Mouse (Mus musculus) ES-E14 (cell line): ENCODE data around the gene Ankrd39. TPM values are rescaled to one million over a fixed set of nuclear protein-coding genes. Genes with fewer than 3 reads are reported as not detected.

Experiments used
- DNase-seq: peaks from one replicate; pipeline ENCODE4 v3.0.0-alpha.2; 2013; ENCODE audit warnings: low read depth, low spot score
- H3K27ac ChIP-seq: 2 replicates; pipeline ENCODE4 v1.5.1; 2012; ENCODE audit warnings: low read depth, mild to moderate bottlenecking, low read length, moderate library complexity, mixed read lengths; ENCODE audit not compliant: poor library complexity, insufficient read depth, severe bottlenecking
- H3K36me3 ChIP-seq: 2 replicates; pipeline ENCODE4 v1.6.1; 2012; ENCODE audit warnings: mild to moderate bottlenecking, low read length, moderate library complexity, mixed read lengths; ENCODE audit not compliant: control insufficient read depth, poor library complexity, insufficient read depth, severe bottlenecking
- H3K4me1 ChIP-seq, 2 experiments: fragments of 150-350 bp in 1 of 2; sonication (generic) in 1 of 2; 2 replicates each; pipeline ENCODE4 v1.6.1; 2012; ENCODE audit warnings: low read length in 2 of 2, mild to moderate bottlenecking in 1 of 2, mixed read lengths in 1 of 2; ENCODE audit not compliant: control insufficient read depth in 2 of 2, insufficient read depth in 2 of 2, poor library complexity in 1 of 2
- H3K4me3 ChIP-seq, 2 experiments: fragments of 150-350 bp in 1 of 2; sonication (generic) in 1 of 2; 2 replicates each; pipeline ENCODE4 v1.5.1; 2012; ENCODE audit warnings: low read length in 2 of 2, low read depth in 1 of 2, mild to moderate bottlenecking in 1 of 2, mixed read lengths in 1 of 2; ENCODE audit not compliant: insufficient read depth in 1 of 2, poor library complexity in 1 of 2, severe bottlenecking in 1 of 2
- H3K9ac ChIP-seq: 2 replicates; pipeline ENCODE4 v1.6.1; 2012; ENCODE audit warnings: low read depth, mild to moderate bottlenecking, low read length, mixed read lengths; ENCODE audit not compliant: poor library complexity, insufficient read depth, severe bottlenecking
- H3K9me3 ChIP-seq: fragments of 150-350 bp; sonication (generic); 2 replicates; pipeline ENCODE4 v1.6.1; 2012; ENCODE audit warnings: low read depth, mild to moderate bottlenecking, low read length; ENCODE audit not compliant: control insufficient read depth, insufficient read depth
- CHD2 ChIP-seq: IDR thresholded peaks from 2 replicates; pipeline ENCODE4 v1.6.1; 2014; ENCODE audit warnings: mild to moderate bottlenecking, low read depth, low read length, inconsistent platforms
- HCFC1 ChIP-seq: IDR thresholded peaks from 2 replicates; pipeline ENCODE4 v1.6.1; 2012; ENCODE audit warnings: low read length, inconsistent platforms, borderline replicate concordance; ENCODE audit not compliant: insufficient read depth
- MAFK ChIP-seq: IDR thresholded peaks from 2 replicates; pipeline ENCODE4 v1.6.1; 2014; ENCODE audit warnings: mild to moderate bottlenecking, low read depth, low read length, inconsistent platforms; ENCODE audit not compliant: insufficient read depth
- ZC3H11A ChIP-seq: IDR thresholded peaks from 2 replicates; pipeline ENCODE4 v1.6.1; 2012; ENCODE audit warnings: low read depth, mild to moderate bottlenecking, inconsistent platforms, low read length, borderline replicate concordance
- ZNF384 ChIP-seq: IDR thresholded peaks from 2 replicates; pipeline ENCODE4 v1.6.1; 2012; ENCODE audit warnings: low read depth, low read length, inconsistent platforms
- in situ Hi-C, 2 experiments: fragments of 600-800 bp; cut with MboI; formaldehyde crosslinking; loops; one replicate each; pipeline ENCODE4 v1.15.1; 2025; ENCODE audit warnings: low sequenced_read_pairs in 2 of 2, inconsistent platforms in 1 of 2; ENCODE audit not compliant: unreplicated experiment in 2 of 2
- total RNA-seq: library from RNA; depleted of rRNA; stranded (reverse); fragments of 300-350 nt; gene quantifications from 2 replicates; pipeline ENCODE4 v1.2.3, GENCODE M21; 2012

The Ankrd39 gene
- total RNA-seq, 1 experiment: 11.3 TPM

GRCm38 (mm10) chr1:36574196-36574955 lies 27.1 kb upstream of the Ankrd39 start:
- TF ChIP-seq HCFC1: no peak
- TF ChIP-seq ZNF384: no peak
- no peak for TF ChIP-seq ZC3H11A
- no peak for TF ChIP-seq CHD2
- no peak for TF ChIP-seq MAFK
- Histone ChIP-seq H3K27ac (no peak overlapping the region), H3K4me1 (peaks cover 9 to 44% of the 10 kb centered on the region in 2 experiments; a peak in 3 of 4 replicates), H3K9me3 (no peaks in the 10 kb centered on the region), H3K9ac (no peak overlapping the region), H3K36me3 (no peaks in the 10 kb centered on the region), H3K4me3 (no peak overlapping the region)
- in situ Hi-C loops: no loop called here
- DNase-seq: no peak

- in situ Hi-C loops: no loop called here
- H3K4me1 ChIP-seq: peaks cover 9 to 49% of the 10 kb centered on the region in 2 experiments; a peak in 3 of 4 replicates
- no peaks in the 10 kb centered on the region for H3K9me3 ChIP-seq
- TF ChIP-seq ZNF384 (no peak), HCFC1 (no peak), CHD2 (no peak), MAFK (no peak), ZC3H11A (no peak)
- no peak overlapping the region for H3K27ac ChIP-seq
- no peaks in the 10 kb centered on the region for H3K36me3 ChIP-seq
- H3K9ac ChIP-seq: no peak overlapping the region
- DNase-seq: no peak
- H3K4me3 ChIP-seq: no peak overlapping the region
These were observed 26.3 kb upstream of the Ankrd39 start for GRCm38 (mm10) chr1:36573524-36573923.

GRCm38 (mm10) chr1:36572709-36573108 lies 25.5 kb upstream of the Ankrd39 start:
- Histone ChIP-seq H3K27ac (no peak overlapping the region), H3K4me1 (peaks cover 9 to 54% of the 10 kb centered on the region in 2 experiments; a peak in 3 of 4 replicates), H3K36me3 (no peaks in the 10 kb centered on the region), H3K4me3 (no peak overlapping the region), H3K9ac (no peak overlapping the region), H3K9me3 (no peaks in the 10 kb centered on the region)
- in situ Hi-C loops: no loop called here
- TF ChIP-seq CHD2: no peak
- TF ChIP-seq ZNF384: no peak
- TF ChIP-seq HCFC1: no peak
- no peak for TF ChIP-seq ZC3H11A
- no peak for TF ChIP-seq MAFK
- no peak for DNase-seq

GRCm38 (mm10) chr1:36572140-36572700 lies 25.0 kb upstream of the Ankrd39 start:
- H3K27ac ChIP-seq: no peak overlapping the region
- H3K4me1 ChIP-seq: peaks cover 9 to 50% of the 10 kb centered on the region in 2 experiments; a peak in 3 of 4 replicates

More at GRCm38 (mm10) chr1:36572140-36572700, 25.0 kb upstream of the Ankrd39 start:
- Histone ChIP-seq H3K4me3 (no peak overlapping the region), H3K9ac (no peak overlapping the region), H3K9me3 (no peaks in the 10 kb centered on the region), H3K36me3 (no peaks in the 10 kb centered on the region)
- in situ Hi-C loops: no loop called here
- TF ChIP-seq CHD2 (no peak), ZNF384 (no peak), ZC3H11A (no peak), HCFC1 (no peak), MAFK (no peak)
- DNase-seq: no peak
